In the genomic region with DNA sequence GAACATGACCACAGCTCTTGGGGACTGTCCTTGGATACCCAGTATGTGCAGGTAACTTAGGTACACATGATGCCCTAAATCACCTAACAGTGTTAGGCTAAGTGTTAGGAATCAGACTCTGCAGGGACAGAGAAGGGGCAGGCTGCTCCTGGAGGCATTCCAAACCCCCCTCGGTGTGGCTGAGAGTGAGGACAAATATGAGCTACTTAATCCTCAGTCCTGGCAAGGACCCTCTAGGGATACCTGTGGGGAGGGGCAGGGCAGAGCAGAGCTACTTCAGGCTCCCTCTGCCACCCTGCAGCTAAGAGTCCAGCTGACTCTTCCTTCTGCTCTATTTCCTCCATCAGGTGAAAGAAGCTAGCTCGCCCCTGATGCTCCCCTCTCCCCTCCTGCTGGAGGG, we compare ENCODE assay signal across 18 mouse cellular contexts. TPM values are rescaled to one million over a fixed set of nuclear protein-coding genes. Genes with fewer than 3 reads are reported as not detected.
DNase-seq lines count a peak whose midpoint lies in the region; ATAC-seq and TF ChIP-seq lines count a peak whose summit lies in the region.
"Had no signal": no experiment of that assay in that cellular context is flagged by ENCODE, and none has a peak within 500 bp of the region (broad histone marks: within the 10 kb centered on the region; RNA-seq: fewer than 3 reads in every experiment).

No protein-coding gene starts in this region.

- H3K27ac ChIP-seq in forebrain, embryonic 16.5 days (ENCODE audit: low read length): no peak overlapping the region
- H3K27ac ChIP-seq in forebrain, postnatal 0 days (ENCODE audit: low read depth, low read length): no peak overlapping the region
- peak overlapping the region; percentile 87 for H3K27ac ChIP-seq in midbrain, embryonic 14.5 days (replicated peaks; ENCODE audit: low read depth, low read length)
- no peak overlapping the region for H3K27ac ChIP-seq in midbrain, embryonic 10.5 days (replicated peaks)
- no peak overlapping the region for H3K27ac ChIP-seq in kidney, embryonic 15.5 days
- H3K27ac ChIP-seq: embryonic facial prominence, embryonic 15.5 days; heart, adult 2 months; intestine, embryonic 15.5 days; liver, embryonic 12.5 days; neural tube, embryonic 12.5 days had no signal

- H3K4me2 ChIP-seq in forebrain, embryonic 16.5 days (ENCODE audit: low read length): no peak overlapping the region
- H3K4me2 ChIP-seq in forebrain, postnatal 0 days (ENCODE audit: low read depth): no peak overlapping the region
- H3K4me2 ChIP-seq in midbrain, embryonic 14.5 days (ENCODE audit: low read length): no peak overlapping the region
- no peak overlapping the region for H3K4me2 ChIP-seq in kidney, embryonic 15.5 days
- H3K4me2 ChIP-seq: embryonic facial prominence, embryonic 15.5 days; intestine, embryonic 15.5 days; liver, embryonic 12.5 days; neural tube, embryonic 12.5 days had no signal

- H3K9me3 ChIP-seq in forebrain, embryonic 16.5 days (ENCODE audit: control insufficient read depth, low read length): no peaks in the 10 kb centered on the region
- H3K9me3 ChIP-seq in forebrain, postnatal 0 days (ENCODE audit: low read length): no peaks in the 10 kb centered on the region
- no peaks in the 10 kb centered on the region for H3K9me3 ChIP-seq in midbrain, embryonic 14.5 days (ENCODE audit: control insufficient read depth, low read length)
- H3K9me3 ChIP-seq in midbrain, embryonic 10.5 days (replicated peaks): no peaks in the 10 kb centered on the region
- no peaks in the 10 kb centered on the region for H3K9me3 ChIP-seq in kidney, embryonic 15.5 days (replicated peaks)
- H3K9me3 ChIP-seq: embryonic facial prominence, embryonic 15.5 days; G1E; intestine, embryonic 15.5 days; liver, embryonic 12.5 days; neural tube, embryonic 12.5 days had no signal

- no peak for DNase-seq in forebrain, postnatal 0 days
- DNase-seq in midbrain, embryonic 14.5 days: no peak
- DNase-seq in midbrain, embryonic 10.5 days (ENCODE audit: low spot score): no peak
- DNase-seq in cerebellum, postnatal 25 days: peak; percentile 64 to 81
- DNase-seq in embryo, embryonic 11 days: no peak
- DNase-seq: adrenal gland, postnatal 14 days; heart, adult 2 months; kidney, postnatal 10 days; lung, postnatal 10 days had no signal

- H3K4me3 ChIP-seq in forebrain, embryonic 16.5 days (replicated peaks; ENCODE audit: low read length): no peak overlapping the region
- H3K4me3 ChIP-seq in forebrain, postnatal 0 days (ENCODE audit: low read depth, low read length): no peak overlapping the region
- H3K4me3 ChIP-seq in midbrain, embryonic 14.5 days (replicated peaks; ENCODE audit: low read depth, low read length): no peak overlapping the region
- H3K4me3 ChIP-seq in midbrain, embryonic 10.5 days: no peak overlapping the region
- no peak overlapping the region for H3K4me3 ChIP-seq in kidney, embryonic 15.5 days (replicated peaks)
- H3K4me3 ChIP-seq: embryonic facial prominence, embryonic 15.5 days; heart, adult 2 months; intestine, embryonic 15.5 days; liver, embryonic 12.5 days; neural tube, embryonic 12.5 days had no signal

- peaks cover 20% of the 10 kb centered on the region for H3K4me1 ChIP-seq in forebrain, embryonic 16.5 days (replicated peaks; ENCODE audit: control insufficient read depth, insufficient read depth, low read length)
- peaks cover 17% of the 10 kb centered on the region for H3K4me1 ChIP-seq in forebrain, postnatal 0 days (ENCODE audit: insufficient read depth)
- peaks cover 28% of the 10 kb centered on the region for H3K4me1 ChIP-seq in midbrain, embryonic 14.5 days (ENCODE audit: control insufficient read depth, insufficient read depth, low read length)
- peaks cover 15% of the 10 kb centered on the region for H3K4me1 ChIP-seq in midbrain, embryonic 10.5 days
- H3K4me1 ChIP-seq in kidney, embryonic 15.5 days: no peaks in the 10 kb centered on the region
- H3K4me1 ChIP-seq: intestine, embryonic 15.5 days; liver, embryonic 12.5 days had no signal

- no peaks in the 10 kb centered on the region for H3K27me3 ChIP-seq in forebrain, embryonic 16.5 days (replicated peaks; ENCODE audit: control insufficient read depth, insufficient read depth, low read length)
- H3K27me3 ChIP-seq in forebrain, postnatal 0 days (ENCODE audit: insufficient read depth, low read length): no peaks in the 10 kb centered on the region
- H3K27me3 ChIP-seq in midbrain, embryonic 14.5 days (ENCODE audit: control insufficient read depth, insufficient read depth, low read length): no peaks in the 10 kb centered on the region
- no peaks in the 10 kb centered on the region for H3K27me3 ChIP-seq in midbrain, embryonic 10.5 days (ENCODE audit: low read depth, poor library complexity, severe bottlenecking)
- H3K27me3 ChIP-seq in kidney, embryonic 15.5 days: no peaks in the 10 kb centered on the region
- H3K27me3 ChIP-seq: embryonic facial prominence, embryonic 15.5 days; intestine, embryonic 15.5 days; neural tube, embryonic 12.5 days had no signal

- 19% methylated on average over 2 of the region's 2 CpGs for WGBS in forebrain, embryonic 16.5 days
- WGBS in forebrain, postnatal 0 days: 24% methylated on average over 2 of the region's 2 CpGs
- WGBS in midbrain, embryonic 14.5 days: 23% methylated on average over 2 of the region's 2 CpGs
- 30% methylated on average over 2 of the region's 2 CpGs for WGBS in midbrain, embryonic 10.5 days
- WGBS in kidney, embryonic 15.5 days: 39% methylated on average over 2 of the region's 2 CpGs

- no peak for TF ChIP-seq CTCF in forebrain, postnatal 0 days (IDR thresholded peaks at IDR 0.05; ENCODE audit: low read depth)

- H3K36me3 ChIP-seq in forebrain, embryonic 16.5 days (ENCODE audit: control insufficient read depth, insufficient read depth): no peaks in the 10 kb centered on the region
- no peaks in the 10 kb centered on the region for H3K36me3 ChIP-seq in forebrain, postnatal 0 days (ENCODE audit: insufficient read depth)
- H3K36me3 ChIP-seq in midbrain, embryonic 14.5 days (ENCODE audit: control insufficient read depth, insufficient read depth, low read length): no peaks in the 10 kb centered on the region
- no peaks in the 10 kb centered on the region for H3K36me3 ChIP-seq in midbrain, embryonic 10.5 days
- H3K36me3 ChIP-seq in kidney, embryonic 15.5 days: no peaks in the 10 kb centered on the region
- H3K36me3 ChIP-seq: embryonic facial prominence, embryonic 15.5 days; G1E; intestine, embryonic 15.5 days; liver, embryonic 12.5 days; neural tube, embryonic 12.5 days had no signal

- no peak overlapping the region for H3K9ac ChIP-seq in forebrain, embryonic 16.5 days (replicated peaks; ENCODE audit: low read depth, low read length)
- no peak overlapping the region for H3K9ac ChIP-seq in forebrain, postnatal 0 days
- H3K9ac ChIP-seq in midbrain, embryonic 14.5 days (replicated peaks; ENCODE audit: low read length): no peak overlapping the region
- H3K9ac ChIP-seq in kidney, embryonic 15.5 days: no peak overlapping the region
- H3K9ac ChIP-seq: embryonic facial prominence, embryonic 15.5 days; intestine, embryonic 15.5 days; liver, embryonic 12.5 days; neural tube, embryonic 12.5 days had no signal

- peak; percentile 24 for ATAC-seq in forebrain, embryonic 16.5 days
- no peak for ATAC-seq in forebrain, postnatal 0 days
- ATAC-seq in midbrain, embryonic 14.5 days (ENCODE audit: low FRiP score, low TSS enrichment): no peak; the same call in 1 of the 2 replicates
- ATAC-seq in kidney, embryonic 15.5 days (replicated peaks; ENCODE audit: low FRiP score): no peak
- ATAC-seq: intestine, embryonic 15.5 days; liver, embryonic 12.5 days had no signal

RNA-seq across cellular contexts. Expression of a gene that starts 46.3 kb away (rescaled TPM):
- 1.7 and 2.3 TPM in 2 replicates for polyA plus RNA-seq in forebrain, embryonic 16.5 days (2015; fragmentation: Nextera tagmentation; extraction: Ambion mirVana)
- total RNA-seq in forebrain, postnatal 0 days (2014; rRNA removed): 10.7 and 15.4 TPM in 2 replicates
- polyA plus RNA-seq in forebrain, postnatal 0 days (2015; fragmentation: Nextera tagmentation; extraction: Ambion mirVana): 4.2 and 6.6 TPM in 2 replicates
- 6.2 and 8.3 TPM in 2 replicates for polyA plus RNA-seq in midbrain, embryonic 14.5 days (2014; fragmentation: Nextera tagmentation; extraction: Ambion mirVana)
- polyA plus RNA-seq in midbrain, embryonic 10.5 days (2016; fragmentation: Nextera tagmentation; extraction: Ambion mirVana): 0.10 TPM in 1 of 2 replicates, not detected in the other
- polyA plus RNA-seq in kidney, embryonic 15.5 days (2015; fragmentation: Nextera tagmentation; extraction: Ambion mirVana): 0.26 and 0.31 TPM in 2 replicates
- total RNA-seq: megakaryocyte-erythroid progenitor cell, adult 5-6 weeks had no signal
- polyA plus RNA-seq: C2C12; G1E; liver, embryonic 12.5 days had no signal

Comparison
In these comparisons a context has a peak if more than half of its experiments do, and no peak if none do; other contexts are left out.
1. DNase-seq: peak in cerebellum, postnatal 25 days (2 of 2); none in forebrain, postnatal 0 days (single experiment), midbrain, embryonic 14.5 days (single experiment), midbrain, embryonic 10.5 days (single experiment) and embryo, embryonic 11 days (single experiment).